Mouse (Mus musculus): ENCODE measurements around the gene Tcf7l1. TPM values are rescaled to one million over a fixed set of nuclear protein-coding genes. Genes with fewer than 3 reads are reported as not detected.

The Tcf7l1 gene
- polyA plus RNA-seq, 1 experiment from 2014 or later: 7.2 TPM

DNA sequence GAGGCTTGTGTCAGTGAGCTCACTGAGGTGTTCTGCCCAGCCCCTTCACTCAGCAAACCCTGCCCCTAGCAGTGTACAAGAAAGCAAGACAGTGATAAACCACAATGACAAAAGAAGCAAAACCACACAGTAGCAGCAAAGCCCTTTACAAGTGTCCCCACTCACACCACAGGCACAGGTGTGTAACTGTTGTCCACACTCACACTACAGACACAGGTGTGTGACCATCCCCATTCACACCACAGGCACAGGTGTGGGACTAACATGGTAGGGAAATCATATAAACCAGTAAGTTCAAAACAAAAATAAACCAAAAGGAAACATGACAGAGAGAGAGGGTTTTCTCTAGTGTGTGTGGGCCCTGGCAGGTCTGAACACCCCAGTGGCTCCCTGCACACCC lies 200.7 kb downstream of the Tcf7l1 start:
- no peak overlapping the region for H3K4me3 ChIP-seq
- no peak for ATAC-seq (ENCODE audit: low FRiP score, low read depth)
- no peaks in the 10 kb centered on the region for H3K27me3 ChIP-seq
- H3K27ac ChIP-seq (replicated peaks): no peak overlapping the region
- H3K36me3 ChIP-seq: no peaks in the 10 kb centered on the region
- no peak overlapping the region for H3K4me2 ChIP-seq
- H3K9ac ChIP-seq: no peak overlapping the region
- H3K9me3 ChIP-seq: no peaks in the 10 kb centered on the region
- no peaks in the 10 kb centered on the region for H3K4me1 ChIP-seq (replicated peaks)

- ATAC-seq (ENCODE audit: low FRiP score, low read depth): no peak
- Histone ChIP-seq H3K9me3 (no peaks in the 10 kb centered on the region), H3K27ac (replicated peaks) (no peak overlapping the region), H3K4me1 (replicated peaks) (no peaks in the 10 kb centered on the region), H3K4me2 (no peak overlapping the region), H3K9ac (no peak overlapping the region), H3K27me3 (no peaks in the 10 kb centered on the region), H3K4me3 (no peak overlapping the region), H3K36me3 (no peaks in the 10 kb centered on the region)
- WGBS: 86% methylated on average over 3 of the region's 3 CpGs
Observed at GRCm38 (mm10) chr6:72586701-72587100, 202.4 kb downstream of the Tcf7l1 start.

GRCm38 (mm10) chr6:72584154-72584553 lies 204.9 kb downstream of the Tcf7l1 start:
- Histone ChIP-seq H3K27ac (replicated peaks) (no peak overlapping the region), H3K27me3 (no peaks in the 10 kb centered on the region), H3K9ac (no peak overlapping the region), H3K4me3 (no peak overlapping the region), H3K4me1 (replicated peaks) (no peaks in the 10 kb centered on the region), H3K36me3 (peaks cover 7% of the 10 kb centered on the region), H3K9me3 (no peaks in the 10 kb centered on the region), H3K4me2 (no peak overlapping the region)
- ATAC-seq (ENCODE audit: low FRiP score, low read depth): no peak
- WGBS: 89% methylated on average over 11 of the region's 11 CpGs

DNA sequence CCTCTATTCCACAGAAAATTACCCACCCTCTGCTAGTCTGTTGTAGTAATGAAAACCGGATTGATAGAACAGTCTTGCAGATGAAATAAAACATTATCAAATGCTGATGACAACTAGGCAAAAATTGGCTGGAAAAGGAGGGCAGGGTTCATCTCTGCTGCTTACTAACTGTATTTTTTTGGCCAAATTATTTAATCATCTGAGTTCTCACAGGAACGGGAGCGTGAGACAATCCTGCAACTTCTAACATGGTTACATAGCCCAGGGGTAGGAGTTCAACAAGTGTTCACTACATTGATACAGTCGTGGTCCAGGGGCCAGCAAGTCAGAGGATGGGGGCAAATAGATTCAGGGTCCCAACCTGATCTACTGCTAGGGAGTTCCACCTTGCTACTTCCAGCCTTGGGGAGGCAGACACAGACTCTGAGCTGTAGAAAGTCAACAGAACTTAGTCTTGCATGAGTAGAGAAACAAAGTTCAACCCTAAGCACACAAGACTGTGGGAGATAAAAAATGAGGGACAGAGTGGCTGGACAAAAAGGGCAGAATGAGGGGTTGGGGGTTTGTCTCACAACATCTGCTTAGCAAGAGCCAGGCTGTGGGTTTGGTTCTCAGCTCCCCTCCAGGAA lies 205.7 kb downstream of the Tcf7l1 start:
- Histone ChIP-seq H3K9ac (no peak overlapping the region), H3K36me3 (peaks cover 7% of the 10 kb centered on the region), H3K4me1 (replicated peaks) (no peaks in the 10 kb centered on the region), H3K27ac (replicated peaks) (no peak overlapping the region), H3K4me2 (no peak overlapping the region), H3K27me3 (no peaks in the 10 kb centered on the region), H3K4me3 (no peak overlapping the region), H3K9me3 (no peaks in the 10 kb centered on the region)
- 91% methylated on average over 4 of the region's 4 CpGs for WGBS
- ATAC-seq (ENCODE audit: low FRiP score, low read depth): no peak

DNA sequence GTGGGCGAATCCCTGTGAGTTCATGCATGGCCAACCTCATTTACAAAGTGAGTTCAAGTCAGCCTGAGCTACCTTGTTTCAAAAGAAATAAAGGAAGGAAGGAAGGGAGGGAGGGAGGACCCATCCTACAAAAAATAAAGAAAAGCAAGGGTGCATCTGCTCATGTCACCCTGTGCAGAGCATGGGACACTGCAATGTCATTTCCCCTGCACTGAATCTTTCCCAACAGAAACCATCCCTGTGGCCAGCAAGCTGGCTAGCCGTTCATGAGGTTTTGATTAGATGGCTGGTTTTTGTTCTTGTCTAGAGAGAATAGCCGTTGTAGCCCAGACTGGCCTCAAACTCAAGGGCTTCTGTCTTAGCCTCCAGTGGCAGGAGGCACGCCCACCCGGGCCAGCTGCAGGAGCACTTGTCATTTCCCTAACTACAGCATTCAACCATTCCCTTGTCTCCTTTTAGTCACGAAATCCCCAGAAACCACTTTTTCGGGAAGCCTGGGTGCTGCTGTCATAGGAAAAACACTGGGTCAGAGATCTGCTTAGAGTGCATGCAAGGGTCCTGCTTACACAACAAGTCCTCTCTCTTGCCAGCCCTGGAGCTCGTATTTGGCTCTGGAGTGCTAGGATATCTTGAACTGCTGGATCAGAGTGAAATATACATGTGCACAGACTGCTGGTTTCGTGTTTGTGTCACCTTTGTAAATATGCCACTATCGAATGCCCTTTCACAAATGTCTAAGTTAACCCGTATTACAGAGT lies 207.2 kb downstream of the Tcf7l1 start:
- H3K27me3 ChIP-seq: no peaks in the 10 kb centered on the region
- no peak for ATAC-seq (ENCODE audit: low FRiP score, low read depth)
- WGBS: 82% methylated on average over 11 of the region's 11 CpGs

More for the DNA sequence above, 207.2 kb downstream of the Tcf7l1 start:
- Histone ChIP-seq H3K9me3 (no peaks in the 10 kb centered on the region), H3K4me2 (no peak overlapping the region), H3K4me1 (replicated peaks) (no peaks in the 10 kb centered on the region), H3K4me3 (no peak overlapping the region), H3K9ac (no peak overlapping the region), H3K36me3 (peaks cover 11% of the 10 kb centered on the region), H3K27ac (replicated peaks) (no peak overlapping the region)

Other genes with a start within 250 kb of the Tcf7l1 start
- gene Capg, start 244.9 kb downstream of the Tcf7l1 start, polyA plus RNA-seq (2015; fragmentation: Nextera tagmentation; extraction: Ambion mirVana): 8.0 and 9.3 TPM in 2 replicates
- 15.9 and 17.1 TPM in 2 replicates for gene Elmod3, start 190.8 kb downstream of the Tcf7l1 start, polyA plus RNA-seq (2015; fragmentation: Nextera tagmentation; extraction: Ambion mirVana)
- 5.9 and 7.0 TPM in 2 replicates for gene Retsat, start 190.8 kb downstream of the Tcf7l1 start, polyA plus RNA-seq (2015; fragmentation: Nextera tagmentation; extraction: Ambion mirVana)
- gene Tgoln1, start 172.3 kb downstream of the Tcf7l1 start, polyA plus RNA-seq (2015; fragmentation: Nextera tagmentation; extraction: Ambion mirVana): 34.6 and 35.9 TPM in 2 replicates
- gene Kcmf1, start 110.7 kb upstream of the Tcf7l1 start, polyA plus RNA-seq (2015; fragmentation: Nextera tagmentation; extraction: Ambion mirVana): 38.8 and 46.2 TPM in 2 replicates
- gene Tmsb10, start 169.5 kb upstream of the Tcf7l1 start, polyA plus RNA-seq (2015; fragmentation: Nextera tagmentation; extraction: Ambion mirVana): 4,825 and 4,870 TPM in 2 replicates